Mouse (Mus musculus): ENCODE results near the gene Hoxa4. TPM values are rescaled to one million over a fixed set of nuclear protein-coding genes. Genes with fewer than 3 reads are reported as not detected.

The Hoxa4 gene
- total RNA-seq, 1 experiment = 0.13 TPM

DNA sequence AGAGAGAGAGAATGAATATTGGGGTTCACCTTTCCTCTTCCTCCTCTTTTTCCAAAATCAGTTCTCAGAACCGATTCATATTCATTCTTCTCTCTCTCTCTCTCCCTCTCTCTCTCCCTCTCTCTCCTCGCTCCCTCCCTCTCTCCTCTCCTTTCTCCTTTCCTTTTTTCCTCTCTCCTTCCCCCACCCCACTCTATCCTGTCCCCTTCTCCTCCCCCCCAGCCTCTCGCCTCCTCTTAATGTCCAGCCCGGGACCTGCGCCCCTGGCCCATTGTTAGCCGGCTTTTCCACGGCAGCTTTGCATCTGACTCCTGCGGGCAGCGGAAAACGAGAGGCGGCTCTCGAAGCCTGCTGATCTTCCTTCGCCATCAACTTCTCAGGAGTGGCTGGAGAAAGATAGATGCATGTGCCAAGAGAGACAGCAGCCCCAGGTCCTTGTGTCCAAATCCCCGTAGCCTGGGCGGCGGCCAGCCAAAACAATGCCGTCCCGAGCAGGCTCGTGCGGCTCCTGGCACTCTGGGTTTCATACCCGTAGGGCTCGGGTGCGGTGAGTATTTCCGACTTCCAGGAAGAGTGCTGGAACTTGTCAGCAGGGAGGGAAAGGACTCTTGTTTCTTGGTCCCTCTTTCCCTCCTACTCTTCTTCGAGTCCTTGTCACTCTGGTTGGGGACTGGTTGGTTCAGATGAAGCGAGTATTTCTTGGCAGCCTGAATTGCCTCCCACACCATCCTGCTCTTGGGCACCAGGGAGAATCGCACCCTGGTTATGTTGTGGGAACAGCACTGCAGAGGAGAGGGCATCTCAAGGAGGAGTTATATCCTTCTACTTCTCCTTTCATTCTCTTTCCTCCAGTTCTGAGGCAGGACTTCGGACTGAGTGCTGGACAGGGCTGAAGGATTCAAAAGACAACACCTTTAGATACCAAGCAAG is 25.8 kb downstream of the Hoxa4 start:
- Histone ChIP-seq H3K9me3 (ENCODE audit: control insufficient read depth, insufficient read depth, low read depth, low read length) (no peaks in the 10 kb centered on the region), H3K4me3 (ENCODE audit: insufficient read depth in 1 of 2, low read depth in 1 of 2, low read length in 2 of 2, poor library complexity in 1 of 2, severe bottlenecking in 1 of 2) (no peak overlapping the region), H3K9ac (ENCODE audit: insufficient read depth, low read depth, low read length, poor library complexity, severe bottlenecking) (no peak overlapping the region), H3K4me1 (ENCODE audit: control insufficient read depth in 2 of 2, insufficient read depth in 2 of 2, low read length in 2 of 2, poor library complexity in 1 of 2) (peaks cover 0 to 9% of the 10 kb centered on the region in 2 experiments; a peak in 1 of 4 replicates), H3K36me3 (ENCODE audit: control insufficient read depth, insufficient read depth, low read length, poor library complexity, severe bottlenecking) (no peaks in the 10 kb centered on the region), H3K27ac (ENCODE audit: insufficient read depth, low read depth, low read length, poor library complexity, severe bottlenecking) (no peak overlapping the region)
- no peak for DNase-seq (ENCODE audit: low read depth, low spot score)
- in situ Hi-C loops (cut with MboI; ENCODE audit: low sequenced_read_pairs in 2 of 2, unreplicated experiment in 2 of 2) = loop anchor here (10.0 kb wide), 3 partner anchors 59 to 991 kb away; partner anchors contain the start of genes Hoxa7 (in 2 of the 2) and Evx1 (in 1 of the 2)
- TF ChIP-seq HCFC1 (IDR thresholded peaks at IDR 0.05; ENCODE audit: borderline replicate concordance, insufficient read depth, low read length) = no peak
- no peak for TF ChIP-seq MAFK (IDR thresholded peaks at IDR 0.05; ENCODE audit: insufficient read depth, low read depth, low read length)
- TF ChIP-seq ZC3H11A (IDR thresholded peaks at IDR 0.05; ENCODE audit: borderline replicate concordance, low read depth, low read length) = no peak
- no peak for TF ChIP-seq CHD2 (IDR thresholded peaks at IDR 0.05; ENCODE audit: low read depth, low read length)
- TF ChIP-seq ZNF384 (IDR thresholded peaks at IDR 0.05; ENCODE audit: low read depth, low read length) = no peak

DNA sequence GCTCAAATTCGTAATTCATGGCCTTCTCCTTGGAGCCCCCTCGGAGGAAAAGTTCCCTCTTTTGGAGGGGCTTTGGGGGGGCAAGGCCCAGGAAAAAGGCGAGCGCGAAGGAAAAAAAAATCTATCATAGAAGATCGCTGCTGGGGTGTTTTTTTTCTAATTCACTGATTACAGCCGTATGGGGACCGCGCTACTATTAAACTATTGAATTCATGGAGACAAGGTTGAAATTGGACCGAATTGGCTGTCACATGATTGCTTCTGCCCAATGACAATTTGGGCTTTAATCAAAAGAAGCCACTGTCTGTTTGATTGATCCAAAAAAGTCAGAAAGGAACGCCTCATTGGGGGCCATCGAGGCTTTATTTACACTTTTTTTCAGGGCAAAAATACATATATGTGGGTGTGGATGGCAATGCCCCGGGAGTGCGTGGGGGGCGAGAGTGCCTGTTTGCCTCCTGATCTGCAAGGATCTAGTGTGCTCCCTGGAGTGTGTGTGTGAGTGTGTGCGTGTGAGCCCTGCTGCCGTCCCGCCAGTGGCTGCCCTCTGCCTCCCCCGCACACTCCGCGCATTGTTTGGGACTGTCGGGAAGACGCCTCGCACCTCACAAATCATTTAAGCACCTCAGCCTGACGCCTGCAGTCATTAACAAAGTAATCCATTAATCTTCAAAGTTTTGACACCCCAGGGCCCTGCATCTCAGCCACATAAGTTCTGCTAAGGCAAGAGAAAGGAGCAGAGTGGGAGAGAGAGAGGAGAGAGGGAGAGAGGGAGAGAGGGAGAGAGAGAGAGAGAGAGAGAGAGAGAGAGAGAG is 26.7 kb downstream of the Hoxa4 start, which contains the start of gene Hoxa2:
Gene Hoxa2 (minus strand): TSS at position 206 of the 815 bp plus-strand sequence.
- Histone ChIP-seq H3K9ac (ENCODE audit: insufficient read depth, low read depth, low read length, poor library complexity, severe bottlenecking) (peak within 1 kb of the TSS; percentile 36), H3K9me3 (ENCODE audit: control insufficient read depth, insufficient read depth, low read depth, low read length) (no peaks in the 10 kb centered on the region), H3K36me3 (ENCODE audit: control insufficient read depth, insufficient read depth, low read length, poor library complexity, severe bottlenecking) (no peaks in the 10 kb centered on the region), H3K4me1 (ENCODE audit: control insufficient read depth in 2 of 2, insufficient read depth in 2 of 2, low read length in 2 of 2, poor library complexity in 1 of 2) (peaks cover 0 to 13% of the 10 kb centered on the region in 2 experiments; a peak in 1 of 4 replicates), H3K27ac (ENCODE audit: insufficient read depth, low read depth, low read length, poor library complexity, severe bottlenecking) (no peak within 1 kb of the TSS), H3K4me3 (ENCODE audit: insufficient read depth in 1 of 2, low read depth in 1 of 2, low read length in 2 of 2, poor library complexity in 1 of 2, severe bottlenecking in 1 of 2) (peak within 1 kb of the TSS; percentile 3 to 33; a peak in 3 of 4 replicates)
- in situ Hi-C loops (cut with MboI; ENCODE audit: low sequenced_read_pairs in 2 of 2, unreplicated experiment in 2 of 2) = loop anchor here (10.0 kb wide), 3 partner anchors 60 to 990 kb away; partner anchors contain the start of genes Hoxa7 (in 2 of the 2) and Evx1 (in 1 of the 2)
- TF ChIP-seq ZNF384 (IDR thresholded peaks at IDR 0.05; ENCODE audit: low read depth, low read length) (no peak), ZC3H11A (IDR thresholded peaks at IDR 0.05; ENCODE audit: borderline replicate concordance, low read depth, low read length) (no peak), CHD2 (IDR thresholded peaks at IDR 0.05; ENCODE audit: low read depth, low read length) (no peak), HCFC1 (IDR thresholded peaks at IDR 0.05; ENCODE audit: borderline replicate concordance, insufficient read depth, low read length) (no peak), MAFK (IDR thresholded peaks at IDR 0.05; ENCODE audit: insufficient read depth, low read depth, low read length) (no peak)
- DNase-seq (ENCODE audit: low read depth, low spot score) = no peak

DNA sequence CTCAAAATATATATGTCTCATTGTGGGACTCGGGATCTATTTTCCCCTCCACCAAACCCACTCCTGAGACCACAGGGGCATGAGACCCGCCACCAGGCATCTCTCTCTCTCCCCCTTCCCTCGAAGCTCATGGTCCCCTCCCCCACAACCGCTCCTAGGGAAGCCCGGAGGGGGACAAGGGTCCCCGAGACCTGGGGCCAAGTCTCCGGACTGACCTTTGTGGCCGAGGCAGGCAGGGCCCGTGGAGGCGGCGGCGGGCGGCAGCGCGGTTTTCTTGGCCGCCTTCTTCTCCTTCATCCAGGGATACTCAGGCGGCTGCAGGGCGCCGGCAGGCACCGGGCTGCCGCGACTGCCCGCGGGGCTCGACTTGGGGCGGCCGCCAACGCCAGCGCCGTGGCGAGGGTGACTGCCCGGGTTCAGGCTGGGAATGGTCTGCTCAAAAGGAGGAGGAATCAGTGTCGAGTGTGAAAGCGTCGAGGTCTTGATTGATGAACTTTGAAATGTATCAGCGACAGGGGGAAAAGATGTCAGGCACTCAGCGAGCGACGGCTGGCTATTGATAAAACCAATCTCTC is 27.4 kb downstream of the Hoxa4 start:
- H3K27ac ChIP-seq (ENCODE audit: insufficient read depth, low read depth, low read length, poor library complexity, severe bottlenecking) = no peak overlapping the region

More for the DNA sequence above, 27.4 kb downstream of the Hoxa4 start:
- Histone ChIP-seq H3K4me3 (ENCODE audit: insufficient read depth in 1 of 2, low read depth in 1 of 2, low read length in 2 of 2, poor library complexity in 1 of 2, severe bottlenecking in 1 of 2) (peak overlapping the region; percentile 3 to 33; a peak in 3 of 4 replicates), H3K36me3 (ENCODE audit: control insufficient read depth, insufficient read depth, low read length, poor library complexity, severe bottlenecking) (no peaks in the 10 kb centered on the region), H3K9me3 (ENCODE audit: control insufficient read depth, insufficient read depth, low read depth, low read length) (no peaks in the 10 kb centered on the region), H3K4me1 (ENCODE audit: control insufficient read depth in 2 of 2, insufficient read depth in 2 of 2, low read length in 2 of 2, poor library complexity in 1 of 2) (peaks cover 4 to 17% of the 10 kb centered on the region in 2 experiments; a peak in 1 of 4 replicates), H3K9ac (ENCODE audit: insufficient read depth, low read depth, low read length, poor library complexity, severe bottlenecking) (peak overlapping the region; percentile 36)
- in situ Hi-C loops (cut with MboI; ENCODE audit: low sequenced_read_pairs in 2 of 2, unreplicated experiment in 2 of 2) = loop anchor here (10.0 kb wide), 3 partner anchors 61 to 989 kb away; partner anchors contain the start of genes Hoxa7 (in 2 of the 2) and Evx1 (in 1 of the 2)
- TF ChIP-seq HCFC1 (IDR thresholded peaks at IDR 0.05; ENCODE audit: borderline replicate concordance, insufficient read depth, low read length) = no peak
- TF ChIP-seq MAFK (IDR thresholded peaks at IDR 0.05; ENCODE audit: insufficient read depth, low read depth, low read length) = no peak
- no peak for TF ChIP-seq ZC3H11A (IDR thresholded peaks at IDR 0.05; ENCODE audit: borderline replicate concordance, low read depth, low read length)
- DNase-seq (ENCODE audit: low read depth, low spot score) = no peak
